Comparison of ENCODE assay signal across 12 mouse cellular contexts in the genomic region with DNA sequence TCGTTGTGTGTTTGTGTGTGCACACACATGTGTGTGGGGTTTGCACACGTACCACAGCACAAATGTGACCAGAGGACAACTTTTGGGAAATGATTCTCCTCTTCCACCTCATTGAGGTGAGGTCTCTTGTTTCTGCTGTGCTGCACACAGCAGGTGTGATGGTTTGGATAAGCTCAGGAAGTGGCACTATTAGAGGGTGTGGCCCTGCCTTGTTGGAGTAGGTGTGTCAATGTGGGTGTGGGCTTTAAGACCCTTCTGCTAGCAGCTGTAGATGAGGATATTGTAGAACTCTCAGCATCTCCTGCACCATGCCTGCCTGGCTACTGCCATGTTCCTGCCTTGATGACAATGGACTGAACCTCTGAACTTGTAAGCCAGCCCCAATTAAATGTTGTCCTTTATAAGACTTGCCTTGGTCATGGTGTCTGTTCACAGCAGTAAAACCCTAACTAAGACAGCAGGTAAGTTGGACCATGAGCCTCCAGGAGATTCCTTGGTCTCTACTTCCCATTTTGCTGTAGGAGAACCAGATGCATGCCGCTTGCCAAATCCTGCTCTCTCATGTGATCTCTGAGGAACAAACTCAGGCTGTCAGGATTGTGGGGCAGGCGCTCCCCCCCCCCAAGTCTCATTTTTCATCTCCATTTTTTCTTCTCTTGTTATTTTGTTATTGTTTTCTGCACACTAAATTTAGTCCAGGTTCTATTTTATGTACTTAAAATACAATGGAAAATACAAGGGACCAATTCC. TPM values are rescaled to one million over a fixed set of nuclear protein-coding genes. Genes with fewer than 3 reads are reported as not detected.
DNase-seq lines count a peak whose midpoint lies in the region; ATAC-seq and TF ChIP-seq lines count a peak whose summit lies in the region.
"Had no signal": no experiment of that assay in that cellular context is flagged by ENCODE, and none has a peak within 500 bp of the region (broad histone marks: within the 10 kb centered on the region; RNA-seq: fewer than 3 reads in every experiment).

No protein-coding gene starts in this region.

- WGBS in heart, postnatal 0 days = 66% methylated on average over 4 of the region's 4 CpGs
- 74% methylated on average over 4 of the region's 4 CpGs for WGBS in hindbrain, embryonic 12.5 days
- WGBS in midbrain, embryonic 12.5 days = 72% methylated on average over 4 of the region's 4 CpGs

- peaks cover 60% of the 10 kb centered on the region for H3K9me3 ChIP-seq in heart, postnatal 0 days (replicated peaks; ENCODE audit: control insufficient read depth, low read length)
- no peaks in the 10 kb centered on the region for H3K9me3 ChIP-seq in MEL (replicated peaks; ENCODE audit: insufficient read depth, low read length)
- H3K9me3 ChIP-seq in hindbrain, embryonic 12.5 days (replicated peaks) = peaks cover 76% of the 10 kb centered on the region
- peaks cover 74% of the 10 kb centered on the region for H3K9me3 ChIP-seq in midbrain, embryonic 12.5 days

- no peak for TF ChIP-seq CTCF in heart, postnatal 0 days (IDR thresholded peaks at IDR 0.05; ENCODE audit: low read depth)
- TF ChIP-seq CTCF in MEL (IDR thresholded peaks at IDR 0.05 in 2 of 3, conservative IDR thresholded peaks at IDR 0.05 in 1 of 3; ENCODE audit: control insufficient read depth in 1 of 3, insufficient read depth in 1 of 3, low read depth in 2 of 3, low read length in 3 of 3, poor library complexity in 1 of 3, severe bottlenecking in 1 of 3) = no peak
- no peak for TF ChIP-seq CTCF in left cerebral cortex, adult 2 months (IDR thresholded peaks at IDR 0.05)

- no peak overlapping the region for H3K27ac ChIP-seq in heart, postnatal 0 days (ENCODE audit: low read depth)
- no peak overlapping the region for H3K27ac ChIP-seq in MEL (ENCODE audit: control insufficient read depth, low read depth, low read length)
- no peak overlapping the region for H3K27ac ChIP-seq in hindbrain, embryonic 12.5 days
- H3K27ac ChIP-seq in midbrain, embryonic 12.5 days (replicated peaks) = no peak overlapping the region
- no peak overlapping the region for H3K27ac ChIP-seq in left cerebral cortex, adult 2 months
- H3K27ac ChIP-seq: embryonic facial prominence, embryonic 12.5 days had no signal

- intact Hi-C loops in heart, postnatal 25 days (cut with DNase I) = no loop called here
- intact Hi-C loops in left cerebral cortex, adult 2 months (cut with DNase I) = no loop called here

- no peak for ATAC-seq in heart, postnatal 0 days (ENCODE audit: insufficient read depth, low read depth)
- ATAC-seq in hindbrain, embryonic 12.5 days (ENCODE audit: low FRiP score) = peak; percentile 23; the same call in 1 of the 2 replicates
- 0 out of 2 replicates have a peak, but pooled peaks have one; percentile 7 for ATAC-seq in midbrain, embryonic 12.5 days (ENCODE audit: low FRiP score, low read depth)
- no peak for ATAC-seq in cerebellum, adult (ENCODE audit: insufficient number of reproducible peaks, low FRiP score, low TSS enrichment)

- TF ChIP-seq POLR2A in MEL (IDR thresholded peaks at IDR 0.05; ENCODE audit: control insufficient read depth in 1 of 2, insufficient read depth in 1 of 2, low read depth in 1 of 2, low read length in 2 of 2, poor library complexity in 1 of 2) = no peak

- no peak overlapping the region for H3K4me2 ChIP-seq in heart, postnatal 0 days (ENCODE audit: low read depth, low read length)
- no peak overlapping the region for H3K4me2 ChIP-seq in hindbrain, embryonic 12.5 days (replicated peaks)
- no peak overlapping the region for H3K4me2 ChIP-seq in midbrain, embryonic 12.5 days (replicated peaks)
- H3K4me2 ChIP-seq: embryonic facial prominence, embryonic 12.5 days had no signal

- H3K9ac ChIP-seq in heart, postnatal 0 days (replicated peaks; ENCODE audit: low read depth, low read length) = no peak overlapping the region
- H3K9ac ChIP-seq in MEL (ENCODE audit: control insufficient read depth, low read depth, low read length, poor library complexity, severe bottlenecking) = no peak overlapping the region
- no peak overlapping the region for H3K9ac ChIP-seq in hindbrain, embryonic 12.5 days
- no peak overlapping the region for H3K9ac ChIP-seq in midbrain, embryonic 12.5 days (replicated peaks)
- H3K9ac ChIP-seq: embryonic facial prominence, embryonic 12.5 days had no signal

- H3K27me3 ChIP-seq in heart, postnatal 0 days (ENCODE audit: control insufficient read depth, insufficient read depth, low read length) = no peaks in the 10 kb centered on the region
- peaks cover 0 to 2% of the 10 kb centered on the region in 2 experiments; a peak in 1 of 4 replicates for H3K27me3 ChIP-seq in MEL (ENCODE audit: control insufficient read depth in 1 of 2, insufficient read depth in 2 of 2, low read length in 2 of 2)
- no peaks in the 10 kb centered on the region for H3K27me3 ChIP-seq in hindbrain, embryonic 12.5 days
- no peaks in the 10 kb centered on the region for H3K27me3 ChIP-seq in midbrain, embryonic 12.5 days
- H3K27me3 ChIP-seq: embryonic facial prominence, embryonic 12.5 days had no signal

- H3K36me3 ChIP-seq in heart, postnatal 0 days (replicated peaks; ENCODE audit: control insufficient read depth, insufficient read depth, low read length) = no peaks in the 10 kb centered on the region
- H3K36me3 ChIP-seq in MEL (ENCODE audit: control insufficient read depth in 1 of 2, insufficient read depth in 2 of 2, low read length in 2 of 2) = no peaks in the 10 kb centered on the region
- H3K36me3 ChIP-seq in hindbrain, embryonic 12.5 days = no peaks in the 10 kb centered on the region
- H3K36me3 ChIP-seq in midbrain, embryonic 12.5 days = no peaks in the 10 kb centered on the region
- H3K36me3 ChIP-seq: embryonic facial prominence, embryonic 12.5 days had no signal

- H3K79me2 ChIP-seq in MEL (ENCODE audit: control insufficient read depth, insufficient read depth, low read length, poor library complexity) = no peaks in the 10 kb centered on the region

- no peak overlapping the region for H3K4me3 ChIP-seq in heart, postnatal 0 days (ENCODE audit: low read depth, low read length)
- no peak overlapping the region for H3K4me3 ChIP-seq in MEL (ENCODE audit: control insufficient read depth in 1 of 2, insufficient read depth in 1 of 2, low read depth in 2 of 2, low read length in 2 of 2)
- no peak overlapping the region for H3K4me3 ChIP-seq in hindbrain, embryonic 12.5 days
- no peak overlapping the region for H3K4me3 ChIP-seq in midbrain, embryonic 12.5 days
- no peak overlapping the region for H3K4me3 ChIP-seq in left cerebral cortex, adult 2 months
- H3K4me3 ChIP-seq: embryonic facial prominence, embryonic 12.5 days had no signal

- DNase-seq in heart, postnatal 0 days (ENCODE audit: low spot score) = peak; percentile 5
- DNase-seq in heart, postnatal 25 days (ENCODE audit: low spot score) = no peak
- peak; percentile 11 for DNase-seq in MEL (ENCODE audit: low read depth, low spot score)
- no peak for DNase-seq in layer of hippocampus, adult 8-10 months (ENCODE audit: low spot score in 2 of 2)
- no peak for DNase-seq in left cerebral cortex, adult 2 months (ENCODE audit: extremely low spot score in 1 of 2, low spot score in 2 of 2)
- DNase-seq: thymus, postnatal 36 days had no signal

- no peak for TF ChIP-seq RAD21 in MEL (IDR thresholded peaks at IDR 0.05; ENCODE audit: low read depth, low read length)

- no peaks in the 10 kb centered on the region for H3K4me1 ChIP-seq in heart, postnatal 0 days (ENCODE audit: control insufficient read depth, insufficient read depth)
- H3K4me1 ChIP-seq in MEL (ENCODE audit: control insufficient read depth in 1 of 2, insufficient read depth in 2 of 2, low read length in 2 of 2) = no peaks in the 10 kb centered on the region
- H3K4me1 ChIP-seq in hindbrain, embryonic 12.5 days = no peaks in the 10 kb centered on the region
- H3K4me1 ChIP-seq in midbrain, embryonic 12.5 days = no peaks in the 10 kb centered on the region
- H3K4me1 ChIP-seq: embryonic facial prominence, embryonic 12.5 days had no signal

- no peak for TF ChIP-seq EP300 in heart, postnatal 0 days (IDR thresholded peaks at IDR 0.05; ENCODE audit: low read depth)
- TF ChIP-seq EP300 in MEL (IDR thresholded peaks at IDR 0.05; ENCODE audit: low read depth in 1 of 2, low read length in 2 of 2) = no peak

TF ChIP-seq in MEL, 35 proteins besides CTCF, POLR2A, EP300 and RAD21:
- TF ChIP-seq CHD1 (IDR thresholded peaks at IDR 0.05; ENCODE audit: low read depth, low read length) = no peak
- no peak for TF ChIP-seq HCFC1 (IDR thresholded peaks at IDR 0.05; ENCODE audit: low read depth, low read length)

RNA-seq across cellular contexts. Expression of a gene that starts 18.9 kb away (rescaled TPM):
- total RNA-seq in heart, postnatal 0 days (2014; rRNA removed; ENCODE audit: low replicate concordance) = not detected in 2 replicates
- polyA plus RNA-seq in heart, postnatal 0 days (2015; fragmentation: Nextera tagmentation; extraction: Ambion mirVana) = not detected in 2 replicates
- total RNA-seq in heart, postnatal 25 days (2021) = not detected
- not detected in 2 replicates for total RNA-seq in MEL (2012; rRNA removed)
- polyA plus RNA-seq in MEL (2012; ENCODE audit: insufficient read depth in 1 of 2, insufficient read length in 2 of 2, low read depth in 1 of 2, low replicate concordance in 2 of 2, missing spikeins in 1 of 2) = not detected
- polyA plus RNA-seq in hindbrain, embryonic 12.5 days (2016; fragmentation: Nextera tagmentation; extraction: Ambion mirVana) = not detected in 2 replicates
- not detected in 2 replicates for polyA plus RNA-seq in midbrain, embryonic 12.5 days (2016; fragmentation: Nextera tagmentation; extraction: Ambion mirVana)
- total RNA-seq in layer of hippocampus, adult 8-10 months (2022) = under 1 TPM in 2 of 4 experiments, not detected in 2; 0.09 to 0.22 TPM
- under 1 TPM; 0.23 to 0.26 TPM for total RNA-seq in left cerebral cortex, adult 2 months (2021)
- total RNA-seq: granulocyte monocyte progenitor cell, adult 5-6 weeks; megakaryocyte progenitor cell, adult 5-6 weeks had no signal
- polyA plus RNA-seq: embryonic facial prominence, embryonic 12.5 days had no signal

RNA-seq across cellular contexts. Expression of a gene that starts 18.9 kb away (rescaled TPM):
- 95.2 and 97.3 TPM in 2 replicates for total RNA-seq in heart, postnatal 0 days (2014; rRNA removed; ENCODE audit: low replicate concordance)
- 28.0 and 29.3 TPM in 2 replicates for polyA plus RNA-seq in heart, postnatal 0 days (2015; fragmentation: Nextera tagmentation; extraction: Ambion mirVana)
- total RNA-seq in heart, postnatal 25 days (2021) = 10 to 100 TPM; 14.5 to 14.6 TPM
- 58.6 and 59.4 TPM in 2 replicates for total RNA-seq in MEL (2012; rRNA removed)
- 100 to 1,000 TPM in 1 of 2 experiments, 10 to 100 TPM in 1; 76.3 to 103 TPM for polyA plus RNA-seq in MEL (2012; ENCODE audit: insufficient read depth in 1 of 2, insufficient read length in 2 of 2, low read depth in 1 of 2, low replicate concordance in 2 of 2, missing spikeins in 1 of 2)
- polyA plus RNA-seq in hindbrain, embryonic 12.5 days (2016; fragmentation: Nextera tagmentation; extraction: Ambion mirVana) = 167 and 169 TPM in 2 replicates
- 189 and 190 TPM in 2 replicates for polyA plus RNA-seq in midbrain, embryonic 12.5 days (2016; fragmentation: Nextera tagmentation; extraction: Ambion mirVana)
- total RNA-seq in layer of hippocampus, adult 8-10 months (2022) = 10 to 100 TPM; 34.5 to 51.6 (median 42.5) TPM
- total RNA-seq in left cerebral cortex, adult 2 months (2021) = 10 to 100 TPM; 45.8 to 47.2 TPM

Comparison
In these comparisons a context has a peak if more than half of its experiments do, and no peak if none do; other contexts are left out.
1. DNase-seq: peak in heart, postnatal 0 days (single experiment) and MEL (single experiment); none in heart, postnatal 25 days (single experiment), layer of hippocampus, adult 8-10 months (0 of 2) and left cerebral cortex, adult 2 months (0 of 2).
2. ATAC-seq: peak in hindbrain, embryonic 12.5 days (single experiment) and midbrain, embryonic 12.5 days (single experiment); none in heart, postnatal 0 days (single experiment) and cerebellum, adult (single experiment).